Mouse (Mus musculus) frontal cortex, adult (tissue): ENCODE measurements around the gene Gm11562.
"Not testable (repeated sequence)": the region's sequence is repeated elsewhere in the genome, so short reads cannot be mapped to it uniquely, and the experiment has no call there.

Experiments used
- ATAC-seq: cut with Nextera tagmentation; 2 replicates; pipeline ENCODE4 v1.9.2; 2017; ENCODE audit warnings: mild to moderate bottlenecking, moderate library complexity, mixed read lengths; ENCODE audit not compliant: low TSS enrichment

Gene Gm11562

DNA sequence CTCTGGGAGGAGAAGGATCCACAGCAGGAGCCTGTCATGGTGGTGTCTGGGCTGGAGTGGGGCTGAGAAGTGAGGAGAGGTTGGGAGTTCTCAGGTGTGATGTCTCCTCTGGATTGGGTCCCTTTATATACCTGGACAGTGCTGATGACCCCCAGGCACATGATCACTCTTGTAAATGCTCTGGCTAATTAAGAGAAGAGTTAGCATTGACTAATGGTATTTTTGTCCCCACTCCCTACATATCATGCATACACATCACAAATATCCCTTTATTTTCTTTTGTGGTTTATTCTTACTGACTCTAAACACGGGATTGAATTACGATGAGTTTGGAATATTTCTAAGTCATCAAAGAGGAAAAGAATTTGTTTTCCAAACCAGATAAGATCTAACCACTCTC lies at the start of gene Gm11562:
TSS of gene Gm11562 (minus strand) at position 101 of the 400 bp plus-strand sequence.
- no peak for ATAC-seq

DNA sequence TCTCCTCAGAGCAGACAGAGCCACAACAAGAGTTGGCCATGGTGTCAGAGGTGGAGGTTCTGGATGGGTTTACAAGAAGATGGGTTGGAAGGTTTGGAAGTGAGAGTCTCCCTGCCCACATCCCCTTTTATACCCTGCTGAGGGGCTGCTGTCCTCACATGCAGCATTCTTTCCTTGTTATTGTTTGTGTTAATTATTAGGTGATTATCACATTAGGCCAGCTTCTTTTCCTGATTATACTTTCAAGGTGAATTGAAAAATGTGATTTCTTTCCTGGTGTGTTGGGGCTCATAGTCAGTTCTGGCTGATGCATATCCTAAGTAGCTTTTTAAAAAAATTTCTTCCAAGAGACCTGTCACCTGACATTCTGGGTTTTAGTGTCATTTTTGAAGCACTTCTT lies 45.6 kb upstream of the Gm11562 start, which contains the start of gene Krtap4-6:
TSS of gene Krtap4-6 (minus strand) at position 101 of the 400 bp plus-strand sequence.
- no peak for ATAC-seq

DNA sequence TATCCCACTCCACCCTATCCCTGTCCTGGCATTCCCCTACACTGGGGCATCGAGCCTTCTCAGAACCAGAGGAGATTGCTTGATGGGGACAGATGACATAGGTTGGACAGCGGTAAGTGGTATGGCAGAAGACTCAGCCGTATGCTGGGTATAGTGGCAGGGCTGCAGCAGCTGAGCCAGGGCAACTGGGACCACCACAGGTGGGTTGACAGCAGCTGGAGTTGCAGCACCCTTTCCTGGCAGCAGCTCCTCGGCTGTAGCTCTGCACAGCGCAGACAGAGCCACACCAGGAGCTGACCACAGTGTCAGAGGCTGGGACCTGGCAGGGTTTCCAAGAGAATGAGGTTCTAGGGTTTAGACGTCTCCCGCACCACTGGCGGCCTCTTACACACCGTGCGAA lies 42.6 kb upstream of the Gm11562 start:
- ATAC-seq = no peak

DNA sequence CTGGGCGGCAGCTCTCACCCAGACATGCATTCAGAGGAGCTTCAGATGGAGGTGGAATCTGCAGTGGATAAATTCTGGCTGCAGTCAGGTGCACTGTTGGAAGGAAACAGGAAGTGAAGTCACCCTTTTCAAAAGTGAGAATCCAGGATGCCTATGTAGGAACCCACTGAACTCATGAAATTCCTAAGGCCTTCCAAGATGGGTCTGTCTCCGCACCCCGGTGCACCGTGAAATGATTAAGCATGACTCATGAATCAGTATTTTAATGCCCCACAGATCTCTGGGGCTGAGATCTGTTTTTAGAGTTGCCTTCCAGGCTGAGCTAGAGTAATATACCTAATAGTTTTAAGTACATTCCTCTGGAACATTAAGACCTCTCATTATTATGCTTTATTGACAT lies 39.0 kb upstream of the Gm11562 start:
- ATAC-seq = no peak

DNA sequence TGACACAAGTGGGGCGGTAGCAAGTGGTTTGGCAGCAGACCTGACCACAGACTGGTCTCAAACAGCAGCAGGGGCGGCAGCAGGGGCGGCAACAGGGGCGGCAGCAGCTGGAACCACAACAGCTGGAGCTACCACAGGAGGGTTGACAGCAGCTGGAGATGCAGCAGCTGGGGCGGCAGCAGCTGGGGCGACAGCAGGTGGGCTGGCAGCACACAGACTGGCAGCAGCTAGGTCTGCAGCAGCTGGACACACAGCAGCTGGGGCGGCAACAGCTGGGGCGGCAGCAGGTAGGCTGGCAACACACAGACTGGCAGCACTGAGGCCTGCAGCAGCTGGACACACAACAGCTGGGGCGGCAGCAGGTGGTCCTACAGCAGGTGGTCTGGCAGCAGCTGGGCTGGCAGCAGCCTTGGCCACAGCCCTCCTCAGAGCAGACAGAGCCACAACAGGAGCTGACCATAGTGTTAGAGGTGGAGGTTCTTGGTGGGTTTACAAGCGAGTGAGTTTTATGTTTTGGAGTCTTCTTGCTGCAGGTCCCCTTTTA lies 38.3 kb upstream of the Gm11562 start, which contains the start of gene Gm11563:
TSS of gene Gm11563 (minus strand) at position 494 of the 544 bp plus-strand sequence.
- not testable (repeated sequence) for ATAC-seq

DNA sequence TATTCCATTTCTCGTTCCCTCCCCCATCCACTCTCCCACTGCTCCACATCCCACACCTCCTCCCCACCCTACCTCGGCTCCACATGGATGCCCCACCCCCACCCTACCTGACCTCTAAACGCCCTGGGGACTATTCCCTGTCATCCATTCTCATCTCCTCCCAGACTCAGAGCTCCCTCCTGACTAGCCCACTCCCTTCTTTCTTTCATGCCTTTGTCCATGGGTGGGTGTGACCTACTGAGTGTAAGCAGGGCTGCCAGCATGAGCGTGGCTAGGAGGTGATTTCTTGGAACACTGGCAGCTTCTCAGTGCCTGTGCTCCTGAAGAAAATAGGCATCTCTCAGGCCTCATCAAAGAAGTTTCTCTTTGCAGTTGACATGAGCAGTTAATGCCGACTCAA lies 36.8 kb upstream of the Gm11562 start:
- ATAC-seq = no peak

DNA sequence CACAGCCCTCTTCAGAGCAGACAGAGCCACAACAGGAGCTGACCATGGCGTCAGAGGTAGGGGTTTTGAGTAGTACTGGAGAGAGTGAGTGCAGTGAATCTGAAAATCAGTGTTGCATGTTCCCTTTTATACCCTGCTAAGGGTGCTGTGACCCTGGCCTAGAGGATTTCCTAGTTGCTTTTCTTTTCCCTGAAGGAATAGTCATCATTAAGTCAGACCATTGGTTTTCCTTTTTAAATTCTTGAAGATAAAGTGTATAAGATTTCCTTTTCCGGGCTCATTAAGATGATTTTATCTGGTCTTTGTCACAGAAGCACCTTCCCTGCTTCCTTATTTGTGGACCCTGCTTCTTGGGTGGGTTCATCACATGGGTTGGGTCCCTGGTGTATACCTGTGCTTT lies 29.9 kb upstream of the Gm11562 start, which contains the start of gene Gm11555:
TSS of gene Gm11555 (minus strand) at position 101 of the 400 bp plus-strand sequence.
- no peak for ATAC-seq

DNA sequence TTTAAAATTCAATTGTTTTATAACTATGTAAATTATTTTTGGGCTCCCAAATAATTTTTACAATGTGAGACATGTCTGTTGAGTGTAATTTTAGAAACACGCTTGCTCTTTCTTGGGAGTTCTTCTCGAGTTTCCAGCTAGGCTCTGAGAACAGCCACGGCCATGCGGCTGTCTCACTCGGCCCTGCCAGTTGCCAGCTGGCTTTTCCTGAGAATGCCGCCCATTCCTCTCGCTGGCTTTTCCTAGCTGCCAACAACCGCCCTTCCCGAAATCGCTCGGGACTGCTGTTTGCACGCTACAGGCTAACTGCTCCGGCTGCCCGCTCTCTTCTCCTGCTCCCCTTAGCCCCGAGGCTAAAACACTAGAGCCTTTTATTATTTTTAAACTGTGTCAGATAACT lies 26.2 kb upstream of the Gm11562 start:
- ATAC-seq = peak; percentile 69; the same call in 1 of the 2 replicates

DNA sequence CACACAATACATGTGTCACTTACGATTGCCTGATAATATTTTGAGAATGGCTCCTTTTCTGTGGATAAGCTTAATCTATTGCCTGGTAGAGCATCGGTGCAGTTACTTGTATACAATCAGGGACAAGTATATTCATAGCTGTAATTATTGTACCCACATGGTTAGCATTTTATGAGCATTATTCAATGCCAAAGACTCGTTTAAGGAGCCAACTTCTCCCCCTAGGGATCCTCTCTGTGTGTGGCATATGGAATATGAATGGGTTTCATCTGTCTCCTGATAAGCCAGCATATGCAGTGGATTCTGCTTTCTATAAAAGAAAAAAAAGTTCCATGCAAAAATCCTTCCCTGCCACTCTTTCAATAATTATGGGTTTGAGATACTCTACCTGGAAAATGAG lies 24.1 kb upstream of the Gm11562 start:
- no peak; the same call in 1 of the 2 replicates for ATAC-seq

DNA sequence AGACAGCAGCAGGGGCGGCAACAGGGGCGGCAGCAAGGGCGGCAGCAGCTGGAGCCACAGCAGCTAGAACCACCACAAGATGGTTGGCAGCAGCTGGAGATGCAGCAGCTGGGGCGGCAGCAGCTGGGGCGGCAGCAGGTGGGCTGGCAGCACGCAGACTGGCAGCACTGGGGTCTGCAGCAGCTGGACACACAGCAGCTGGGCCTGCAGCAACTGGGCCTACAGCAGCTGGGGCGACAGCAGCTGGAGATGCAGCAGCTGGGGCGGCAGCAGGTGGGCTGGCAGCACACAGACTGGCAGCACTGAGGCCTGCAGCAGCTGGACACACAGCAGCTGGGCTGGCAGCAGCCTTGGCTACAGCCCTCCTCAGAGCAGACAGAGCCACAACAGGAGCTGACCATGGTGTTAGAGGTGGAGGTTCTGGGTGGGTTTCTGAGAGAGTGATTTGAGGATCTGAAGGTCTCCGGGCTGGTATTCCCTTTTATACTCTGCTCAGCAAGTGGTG lies 23.5 kb upstream of the Gm11562 start, which contains the start of gene Krtap4-7:
TSS of gene Krtap4-7 (minus strand) at position 455 of the 505 bp plus-strand sequence.
- ATAC-seq = not testable (repeated sequence)

DNA sequence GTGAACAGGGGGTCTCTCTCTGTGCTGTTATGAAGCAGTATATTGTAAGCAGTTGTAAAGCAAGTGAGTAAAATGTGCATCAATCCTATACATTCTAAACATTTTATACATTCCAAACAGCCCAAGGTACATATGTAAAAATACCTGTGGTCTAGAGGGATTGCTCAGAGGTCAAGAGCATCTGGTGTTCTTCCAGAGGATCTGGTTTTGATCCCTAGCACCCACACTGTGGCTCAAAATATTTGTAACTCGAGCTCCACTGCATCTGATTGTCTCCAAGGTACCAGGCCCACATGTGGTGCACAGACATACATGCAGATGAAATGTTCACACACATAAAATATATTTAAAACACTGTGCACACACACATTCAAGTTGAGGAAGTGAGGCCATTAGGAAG lies 20.7 kb upstream of the Gm11562 start:
- no peak for ATAC-seq

DNA sequence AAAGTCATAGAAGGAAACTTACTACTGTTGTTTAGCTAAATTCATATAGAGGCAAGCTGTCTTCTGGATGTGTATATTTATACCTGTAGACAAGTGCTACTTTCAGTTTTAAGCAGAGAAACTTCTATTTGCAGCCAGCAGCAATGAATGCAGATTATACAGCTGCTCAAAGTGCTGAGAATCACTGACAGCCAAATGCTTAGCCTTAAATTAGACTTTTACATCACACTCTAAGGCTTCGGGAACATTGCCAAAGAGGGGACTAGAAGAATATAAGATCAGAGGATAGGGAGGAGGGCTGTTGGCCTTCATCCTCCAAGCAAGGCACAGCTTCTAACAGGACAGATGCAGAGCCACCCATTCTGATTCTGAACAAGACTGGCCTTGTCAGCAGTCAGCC lies 16.9 kb upstream of the Gm11562 start:
- ATAC-seq = peak; percentile 78

DNA sequence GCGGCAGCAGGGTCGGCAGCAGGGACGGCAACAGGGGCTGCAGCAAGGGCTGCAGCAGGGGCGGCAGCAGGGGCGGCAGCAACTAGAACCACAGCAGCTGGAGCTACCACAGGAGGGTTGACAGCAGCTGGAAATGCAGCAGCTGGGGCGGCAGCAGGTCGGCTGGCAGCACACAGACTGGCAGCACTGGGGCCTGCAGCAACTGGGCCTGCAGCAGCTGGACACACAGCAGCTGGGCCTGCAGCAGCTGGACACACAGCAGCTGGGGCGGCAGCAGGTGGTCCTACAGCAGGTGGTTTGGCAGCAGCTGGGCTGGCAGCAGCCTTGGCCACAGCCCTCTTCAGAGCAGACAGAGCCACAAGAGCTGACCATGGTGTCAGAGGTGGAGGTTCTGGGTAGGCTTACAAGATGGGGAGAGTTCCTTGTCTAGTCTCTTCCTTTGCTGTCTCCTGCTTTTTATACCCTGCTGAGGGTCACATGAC lies 14.5 kb upstream of the Gm11562 start, which contains the start of gene Krtap4-2:
TSS of gene Krtap4-2 (minus strand) at position 432 of the 482 bp plus-strand sequence.
- ATAC-seq = no peak

DNA sequence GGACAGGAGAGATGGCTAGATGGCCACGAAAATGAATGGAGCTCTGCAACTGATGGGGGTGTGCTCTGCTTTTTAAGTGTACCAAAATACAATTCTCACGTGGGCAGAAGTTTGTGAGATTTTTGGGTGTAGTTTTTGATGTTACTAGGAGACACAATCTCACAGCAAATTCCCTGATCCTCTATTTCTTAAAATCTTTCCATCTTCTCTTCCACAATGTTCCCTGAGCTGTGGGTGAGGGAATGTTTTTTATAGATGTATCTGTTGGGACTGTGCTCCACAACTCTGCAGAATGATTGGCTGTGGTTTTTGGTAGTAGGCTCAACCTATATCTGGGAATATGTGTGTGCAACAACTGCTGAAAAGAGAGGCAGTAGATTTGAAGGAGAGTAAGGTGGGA lies 13.1 kb upstream of the Gm11562 start:
- peak; percentile 92 for ATAC-seq

DNA sequence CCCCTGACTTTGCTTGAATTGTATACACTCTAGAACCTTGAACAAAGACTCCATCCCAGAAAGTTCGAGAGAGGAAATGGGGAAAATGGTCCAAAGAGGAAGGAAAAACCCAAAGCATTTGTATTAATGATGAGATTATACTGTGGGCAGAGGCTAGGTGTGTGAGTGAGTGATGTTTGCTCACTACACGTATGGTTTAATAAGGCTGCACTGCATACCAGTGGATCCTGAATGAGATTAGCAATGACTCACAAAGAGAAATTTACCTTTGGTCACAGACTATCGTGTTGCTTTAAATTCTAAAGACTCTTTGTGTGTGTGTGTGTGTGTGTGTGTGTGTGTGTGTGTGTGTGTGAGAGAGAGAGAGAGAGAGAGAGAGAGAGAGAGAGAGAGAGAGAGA lies 10.7 kb upstream of the Gm11562 start:
- no peak for ATAC-seq

DNA sequence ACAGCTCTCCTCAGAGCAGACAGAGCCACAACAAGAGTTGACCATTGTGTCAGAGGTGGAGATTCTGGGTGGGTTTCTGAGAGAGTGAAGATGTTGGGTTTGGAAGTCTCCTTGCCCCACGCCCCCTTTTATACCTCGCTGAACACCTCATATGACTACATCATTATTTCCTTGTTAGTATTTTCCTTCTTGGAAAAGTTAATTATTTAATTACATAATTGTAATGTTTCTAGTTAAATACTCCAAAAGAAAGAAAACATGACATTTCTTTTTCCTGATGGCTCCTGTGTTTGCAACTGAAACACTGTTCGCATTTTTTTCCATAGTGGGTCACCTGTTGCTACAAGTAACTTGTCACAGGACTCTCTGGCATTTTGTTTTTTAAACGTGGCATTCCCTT lies 7.9 kb upstream of the Gm11562 start, which contains the start of gene Krtap4-1:
TSS of gene Krtap4-1 (minus strand) at position 101 of the 400 bp plus-strand sequence.
- no peak for ATAC-seq

DNA sequence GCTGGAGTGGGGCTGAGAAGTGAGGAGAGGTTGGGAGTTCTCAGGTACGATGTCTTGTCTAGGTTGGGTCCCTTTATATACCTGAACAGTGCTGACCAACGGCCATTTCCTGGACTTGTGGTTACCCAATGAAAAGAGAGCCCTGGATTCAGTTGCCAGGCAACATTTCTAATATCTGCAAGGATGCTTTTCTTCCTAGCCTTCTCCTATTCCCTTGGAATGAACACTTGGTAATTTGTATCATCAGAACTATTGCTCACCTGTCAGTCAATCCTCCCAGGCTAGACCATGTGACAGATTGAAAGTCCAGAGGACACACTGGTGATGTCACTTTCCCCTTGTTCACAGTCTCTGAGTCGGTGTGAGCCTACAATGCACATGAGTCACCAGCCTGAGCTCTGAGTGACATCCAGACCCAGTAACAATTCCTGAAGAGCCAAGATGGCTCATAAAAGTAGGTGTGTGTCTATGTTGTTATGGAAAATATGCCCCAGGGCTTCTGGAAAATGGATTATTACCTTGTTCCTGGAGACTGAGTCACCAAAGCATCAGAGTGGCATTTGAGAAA lies 5.4 kb downstream of the Gm11562 start, which contains the start of gene Krtap2-4:
TSS of gene Krtap2-4 (minus strand) at position 51 of the 568 bp plus-strand sequence.
- ATAC-seq = no peak

DNA sequence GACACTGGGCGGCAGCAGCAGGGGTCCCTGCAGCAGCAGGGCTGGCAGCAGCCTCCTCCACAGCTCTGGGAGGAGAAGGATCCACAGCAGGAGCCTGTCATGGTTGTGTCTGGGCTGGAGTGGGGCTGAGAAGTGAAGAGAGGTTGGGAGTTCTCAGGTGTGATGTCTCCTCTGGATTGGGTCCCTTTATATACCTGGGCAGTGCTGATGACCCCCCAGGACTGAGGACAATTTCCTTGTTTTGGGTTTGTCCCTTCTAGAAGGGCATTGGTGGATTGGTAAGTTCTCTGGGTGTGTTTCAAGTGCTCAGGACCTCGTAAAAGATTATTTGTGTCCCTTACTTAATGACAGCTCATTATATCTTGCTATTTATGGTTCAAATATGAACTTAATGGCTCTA lies 10.1 kb downstream of the Gm11562 start, which contains the start of gene Gm11937:
TSS of gene Gm11937 (minus strand) at position 101 of the 400 bp plus-strand sequence.
- ATAC-seq = not testable (repeated sequence)

DNA sequence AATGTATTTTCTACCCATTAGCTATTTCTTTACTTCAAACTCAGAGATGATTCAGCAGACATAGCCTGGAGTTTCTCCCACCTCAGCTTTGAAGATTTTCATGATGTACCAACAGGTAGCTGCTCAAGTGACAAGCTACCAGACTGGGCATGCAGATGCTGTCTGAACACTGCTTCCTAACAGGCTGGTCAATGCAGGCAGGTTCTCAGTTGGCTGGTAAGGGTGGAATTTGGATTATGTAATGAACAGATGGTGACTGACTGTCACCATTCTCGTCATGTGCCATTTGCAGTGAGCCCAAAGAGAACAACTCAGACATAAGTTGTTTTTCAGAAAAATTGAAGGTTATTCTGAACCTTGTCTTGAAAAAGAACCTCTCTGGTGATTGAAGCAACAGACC lies 11.1 kb downstream of the Gm11562 start:
- peak; percentile 79; the same call in 1 of the 2 replicates for ATAC-seq

DNA sequence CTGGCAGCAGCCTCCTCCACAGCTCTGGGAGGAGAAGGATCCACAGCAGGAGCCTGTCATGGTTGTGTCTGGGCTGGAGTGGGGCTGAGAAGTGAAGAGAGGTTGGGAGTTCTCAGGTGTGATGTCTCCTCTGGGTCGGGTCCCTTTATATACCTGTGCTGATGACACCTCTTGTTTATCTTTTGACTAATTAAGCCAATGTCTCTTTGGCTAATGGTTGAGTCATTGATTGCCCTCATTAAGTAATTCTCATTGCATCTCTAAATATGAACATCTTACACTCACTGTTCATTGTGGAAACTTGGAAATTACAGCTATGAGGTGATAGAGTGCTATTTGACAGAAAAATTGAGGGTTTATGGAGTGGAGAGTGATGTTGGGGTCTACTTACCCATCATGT lies 17.0 kb downstream of the Gm11562 start, which contains the start of gene Gm11938:
TSS of gene Gm11938 (minus strand) at position 101 of the 400 bp plus-strand sequence.
- not testable (repeated sequence) for ATAC-seq

DNA sequence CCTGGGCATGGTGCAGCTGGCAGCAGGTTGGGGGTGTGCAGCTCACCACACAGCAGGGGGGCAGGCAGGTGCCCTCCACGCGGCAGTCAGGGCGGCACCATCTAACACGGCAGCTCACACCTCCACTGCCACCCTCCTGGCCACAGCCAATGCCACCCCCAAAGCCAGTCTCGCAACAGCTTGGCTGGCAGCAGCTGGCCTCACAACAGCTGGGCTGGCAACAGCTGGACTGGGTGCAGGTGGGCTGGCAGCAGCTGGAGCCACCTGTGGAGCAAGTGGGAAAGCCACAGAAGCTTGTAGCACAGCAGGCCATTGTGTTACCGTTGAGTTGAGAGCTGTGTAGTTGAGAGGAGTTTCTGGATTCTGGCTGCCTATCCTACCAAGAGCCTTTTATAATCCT lies 22.5 kb downstream of the Gm11562 start, which contains the start of gene Krtap9-3:
TSS of gene Krtap9-3 (minus strand) at position 364 of the 400 bp plus-strand sequence.
- not testable (repeated sequence) for ATAC-seq

DNA sequence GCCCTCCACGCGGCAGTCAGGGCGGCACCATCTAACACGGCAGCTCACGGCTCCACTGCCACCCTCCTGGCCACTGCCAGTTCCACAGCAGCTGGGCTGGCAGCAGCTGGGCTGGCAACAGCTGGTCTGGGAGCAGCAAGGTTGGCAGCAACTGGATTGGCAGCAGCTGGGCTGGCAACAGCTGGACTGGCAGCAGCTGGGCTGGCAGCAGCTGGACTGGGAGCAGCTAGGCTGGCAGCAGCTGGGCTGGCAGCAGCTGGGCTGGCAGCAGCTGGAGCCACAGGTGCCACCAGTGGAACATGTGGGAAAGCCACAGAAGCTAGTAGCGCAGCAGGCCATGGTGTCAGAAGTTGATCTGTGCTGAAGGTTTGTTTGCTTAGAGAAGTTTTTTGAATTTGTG lies 29.3 kb downstream of the Gm11562 start, which contains the start of gene Krtap1-3:
TSS of gene Krtap1-3 (minus strand) at position 359 of the 400 bp plus-strand sequence.
- no peak for ATAC-seq
